Mouse (Mus musculus) C2C12 (cell line): Measurements from ENCODE around the gene Cd151. TPM values are rescaled to one million over a fixed set of nuclear protein-coding genes. Genes with fewer than 3 reads are reported as not detected.

Source experiments
- H3K27me3 ChIP-seq: one replicate; pipeline ENCODE4 v1.6.1; 2011; ENCODE audit not compliant: control insufficient read depth, insufficient read depth, insufficient read length
- H3K36me3 ChIP-seq: one replicate; pipeline ENCODE4 v1.6.1; 2011; ENCODE audit not compliant: control insufficient read depth, insufficient read depth
- H3K4me3 ChIP-seq: one replicate; pipeline ENCODE4 v1.5.1; 2011; ENCODE audit warnings: mild to moderate bottlenecking, control low read depth; ENCODE audit not compliant: poor library complexity, insufficient read depth, severe bottlenecking
- H3K79me2 ChIP-seq: one replicate; pipeline ENCODE4 v1.6.1; 2011; ENCODE audit not compliant: control insufficient read depth, insufficient read depth
- H3K79me3 ChIP-seq: one replicate; pipeline ENCODE4 v1.6.1; 2011; ENCODE audit warnings: low read depth, control low read depth
- H3ac ChIP-seq: one replicate; pipeline ENCODE3; 2011; ENCODE audit warnings: low read depth; ENCODE audit not compliant: control insufficient read depth, insufficient read length
- CEBPB ChIP-seq: IDR thresholded peaks from one replicate; pipeline ENCODE4 v1.6.1; 2011; ENCODE audit warnings: low read depth, mild to moderate bottlenecking, control low read depth, moderate library complexity
- CTCF ChIP-seq: IDR thresholded peaks from one replicate; pipeline ENCODE4 v1.5.1; 2011; ENCODE audit not compliant: control insufficient read depth, insufficient read depth, insufficient read length
- FOSL1 ChIP-seq: IDR thresholded peaks from one replicate; pipeline ENCODE4 v1.8.0; 2011; ENCODE audit warnings: mild to moderate bottlenecking, low read length; ENCODE audit not compliant: poor library complexity, insufficient read depth, severe bottlenecking
- MAX ChIP-seq: IDR thresholded peaks from one replicate; pipeline ENCODE4 v1.6.1; 2011; ENCODE audit warnings: mild to moderate bottlenecking, control low read depth
- MYOD1 ChIP-seq: IDR thresholded peaks from one replicate; pipeline ENCODE4 v1.6.1; 2011; ENCODE audit warnings: low read depth; ENCODE audit not compliant: control insufficient read depth, insufficient read length
- MYOG ChIP-seq: IDR thresholded peaks from one replicate; pipeline ENCODE4 v1.6.1; 2011; ENCODE audit not compliant: control insufficient read depth, insufficient read length; ENCODE audit errors: extremely low read depth
- USF1 ChIP-seq: IDR thresholded peaks from one replicate; pipeline ENCODE4 v1.6.1; 2011; ENCODE audit warnings: low read depth, mild to moderate bottlenecking, control low read depth, moderate library complexity
- polyA plus RNA-seq: library from polyadenylated mRNA; unstranded; fragments of >200 nt; fragmentation: generic; extraction: Trizol; gene quantifications from one replicate; pipeline ENCODE4 v1.2.1, GENCODE M21; 2012; ENCODE audit warnings: missing spikeins

The Cd151 gene
- polyA plus RNA-seq, 1 experiment, result 334 TPM

- Histone ChIP-seq H3K79me2 (peaks cover 80% of the 10 kb centered on the region), H3K79me3 (peaks cover 57% of the 10 kb centered on the region), H3K27me3 (no peaks in the 10 kb centered on the region), H3ac (no peak overlapping the region), H3K36me3 (peaks cover 27% of the 10 kb centered on the region), H3K4me3 (no peak overlapping the region)
- TF ChIP-seq FOSL1 (no peak), USF1 (no peak), CEBPB (no peak), MYOD1 (no peak), MAX (no peak), MYOG (no peak), CTCF (no peak)
Measured at GRCm38 (mm10) chr7:141483114-141483653, 16.0 kb downstream of the Cd151 start.

GRCm38 (mm10) chr7:141484186-141485120, 17.3 kb downstream of the Cd151 start:
- Histone ChIP-seq H3K79me3 (peaks cover 49% of the 10 kb centered on the region), H3ac (no peak overlapping the region), H3K4me3 (no peak overlapping the region), H3K36me3 (peaks cover 35% of the 10 kb centered on the region), H3K27me3 (no peaks in the 10 kb centered on the region), H3K79me2 (peaks cover 68% of the 10 kb centered on the region)
- TF ChIP-seq FOSL1, result no peak
- no peak for TF ChIP-seq MAX
- no peak for TF ChIP-seq MYOG
- TF ChIP-seq CTCF, result no peak
- TF ChIP-seq USF1, result no peak
- TF ChIP-seq MYOD1, result no peak
- no peak for TF ChIP-seq CEBPB

- Histone ChIP-seq H3K27me3 (no peaks in the 10 kb centered on the region), H3K4me3 (no peak overlapping the region), H3K79me2 (peaks cover 60% of the 10 kb centered on the region), H3ac (no peak overlapping the region), H3K79me3 (peaks cover 42% of the 10 kb centered on the region), H3K36me3 (peaks cover 40% of the 10 kb centered on the region)
- TF ChIP-seq CTCF (no peak), CEBPB (no peak), MYOD1 (no peak), USF1 (no peak), MYOG (no peak), FOSL1 (no peak), MAX (no peak)
Measured at GRCm38 (mm10) chr7:141485186-141485585, 18.0 kb downstream of the Cd151 start.

- H3K4me3 ChIP-seq, result no peak overlapping the region
- peaks cover 56% of the 10 kb centered on the region for H3K79me2 ChIP-seq
- no peaks in the 10 kb centered on the region for H3K27me3 ChIP-seq
- H3K79me3 ChIP-seq, result peaks cover 38% of the 10 kb centered on the region
- peaks cover 45% of the 10 kb centered on the region for H3K36me3 ChIP-seq
- no peak overlapping the region for H3ac ChIP-seq
- no peak for TF ChIP-seq FOSL1
- no peak for TF ChIP-seq MYOD1
- no peak for TF ChIP-seq CTCF
- TF ChIP-seq MYOG, result no peak
- no peak for TF ChIP-seq MAX
- TF ChIP-seq CEBPB, result no peak
- TF ChIP-seq USF1, result no peak
Measured at GRCm38 (mm10) chr7:141485606-141486005, 18.4 kb downstream of the Cd151 start.

- peaks cover 50% of the 10 kb centered on the region for H3K79me2 ChIP-seq
- no peaks in the 10 kb centered on the region for H3K27me3 ChIP-seq
- peaks cover 31% of the 10 kb centered on the region for H3K79me3 ChIP-seq
- no peak overlapping the region for H3K4me3 ChIP-seq
- H3ac ChIP-seq, result no peak overlapping the region
- peaks cover 51% of the 10 kb centered on the region for H3K36me3 ChIP-seq
- TF ChIP-seq MYOD1, result no peak
- no peak for TF ChIP-seq FOSL1
- TF ChIP-seq USF1, result no peak
- TF ChIP-seq CTCF, result no peak
- no peak for TF ChIP-seq CEBPB
- no peak for TF ChIP-seq MYOG
- no peak for TF ChIP-seq MAX
Measured at GRCm38 (mm10) chr7:141486239-141486638, 19.0 kb downstream of the Cd151 start.
